Mouse (Mus musculus) brain, embryonic 14.5 days (tissue): ENCODE results near the gene Vil1.

Experiments used
- CTCF ChIP-seq: fragments of 200-500 bp; IDR thresholded peaks from 2 replicates; pipeline ENCODE4 v1.5.1; 2012; ENCODE audit warnings: inconsistent platforms, mild to moderate bottlenecking, moderate library complexity, borderline replicate concordance; ENCODE audit not compliant: insufficient read depth, insufficient read length; ENCODE audit errors: extremely low read depth
- POLR2A ChIP-seq: fragments of 200-500 bp; IDR thresholded peaks from 2 replicates; pipeline ENCODE4 v1.6.1; 2012; ENCODE audit warnings: mild to moderate bottlenecking, inconsistent platforms, borderline replicate concordance; ENCODE audit not compliant: poor library complexity, insufficient read depth, insufficient read length, severe bottlenecking; ENCODE audit errors: extremely low read depth

- TF ChIP-seq CTCF: no peak
- TF ChIP-seq POLR2A: no peak
Observed at GRCm38 (mm10) chr1:74370040-74370439, 39.1 kb upstream of the Vil1 start.
